Mouse (Mus musculus) CH12.LX (cell line): Measurements from ENCODE around the gene Enah. TPM values are rescaled to one million over a fixed set of nuclear protein-coding genes. Genes with fewer than 3 reads are reported as not detected.

ENCODE experiments used
- DNase-seq: peaks from one replicate; pipeline ENCODE4 v3.0.0-alpha.2; 2013; ENCODE audit errors: extremely low read depth
- H3K27ac ChIP-seq: 2 replicates; pipeline ENCODE4 v1.5.1; 2012; ENCODE audit warnings: low read depth, mild to moderate bottlenecking, control low read depth, moderate library complexity; ENCODE audit not compliant: insufficient read depth
- H3K27me3 ChIP-seq: replicated peaks from 2 replicates; pipeline ENCODE3; 2012; ENCODE audit warnings: inconsistent platforms
- H3K36me3 ChIP-seq, 2 experiments: replicated peaks in 1 of 2; 2 replicates each; pipeline versions ENCODE3 to v1.6.1; 2012; ENCODE audit warnings: inconsistent platforms in 1 of 2, low read length in 1 of 2, mild to moderate bottlenecking in 1 of 2, mixed read lengths in 1 of 2, moderate library complexity in 1 of 2; ENCODE audit not compliant: control insufficient read depth in 1 of 2, insufficient read depth in 1 of 2
- H3K4me1 ChIP-seq, 2 experiments: 2 replicates each; pipeline ENCODE4 v1.6.1; 2012; ENCODE audit warnings: inconsistent platforms in 1 of 2, moderate library complexity in 1 of 2; ENCODE audit not compliant: insufficient read depth in 2 of 2, control insufficient read depth in 1 of 2
- H3K4me2 ChIP-seq: 2 replicates; pipeline ENCODE4 v1.6.1; 2012; ENCODE audit warnings: low read depth, mild to moderate bottlenecking, control low read depth; ENCODE audit not compliant: poor library complexity, insufficient read depth, severe bottlenecking
- H3K4me3 ChIP-seq, 3 experiments: fragments of 150-350 bp in 1 of 3; sonication (generic) in 1 of 3; replicated peaks in 1 of 3; 2 replicates each; pipeline versions ENCODE3 to v1.5.1; 2011 to 2012; ENCODE audit warnings: low read depth in 2 of 3, low read length in 2 of 3, mild to moderate bottlenecking in 2 of 3, moderate library complexity in 2 of 3, control low read depth in 1 of 3, improper control_type of control experiment in 1 of 3, inconsistent platforms in 1 of 3, mixed read lengths in 1 of 3; ENCODE audit not compliant: poor library complexity in 1 of 3
- H3K79me2 ChIP-seq: replicated peaks from 2 replicates; pipeline ENCODE4 v1.6.1; 2012; ENCODE audit warnings: mild to moderate bottlenecking, moderate library complexity; ENCODE audit not compliant: control insufficient read depth, poor library complexity, insufficient read depth, severe bottlenecking; ENCODE audit errors: extremely low read depth
- H3K9ac ChIP-seq: 2 replicates; pipeline ENCODE4 v1.6.1; 2012; ENCODE audit warnings: low read depth, mild to moderate bottlenecking, control low read depth, moderate library complexity; ENCODE audit not compliant: insufficient read depth
- H3K9me3 ChIP-seq: replicated peaks from 2 replicates; pipeline ENCODE3; 2012; ENCODE audit warnings: low read length, inconsistent platforms, mixed read lengths
- CTCF ChIP-seq, 2 experiments: IDR thresholded peaks in 1 of 2; conservative IDR thresholded peaks in 1 of 2; 2 replicates each; pipeline ENCODE4 v1.5.1; 2011 to 2012; ENCODE audit warnings: low read depth in 2 of 2, low read length in 2 of 2, improper control_type of control experiment in 1 of 2, inconsistent platforms in 1 of 2, mild to moderate bottlenecking in 1 of 2, moderate library complexity in 1 of 2
- EP300 ChIP-seq: IDR thresholded peaks from 2 replicates; pipeline ENCODE4 v1.6.1; 2011; ENCODE audit warnings: low read length, improper control_type of control experiment
- KAT2A ChIP-seq: IDR thresholded peaks from 2 replicates; pipeline ENCODE4 v1.6.1; 2012; ENCODE audit warnings: low read length, improper control_type of control experiment, inconsistent platforms; ENCODE audit not compliant: insufficient replicate concordance
- MAFK ChIP-seq: IDR thresholded peaks from 2 replicates; pipeline ENCODE4 v1.6.1; 2011; ENCODE audit warnings: low read length, improper control_type of control experiment; ENCODE audit not compliant: insufficient replicate concordance
- MEF2A ChIP-seq: IDR thresholded peaks from 2 replicates; pipeline ENCODE4 v1.6.1; 2014; ENCODE audit warnings: low read depth, mild to moderate bottlenecking, inconsistent platforms, low read length, improper control_type of control experiment, borderline replicate concordance
- MXI1 ChIP-seq: IDR thresholded peaks from 2 replicates; pipeline ENCODE4 v1.6.1; 2011; ENCODE audit warnings: mild to moderate bottlenecking, low read depth, low read length, improper control_type of control experiment
- NELFE ChIP-seq: IDR thresholded peaks from 2 replicates; pipeline ENCODE4 v1.6.1; 2011; ENCODE audit warnings: low read depth, low read length, improper control_type of control experiment
- NRF1 ChIP-seq: IDR thresholded peaks from 2 replicates; pipeline ENCODE4 v1.6.1; 2014; ENCODE audit warnings: low read depth, mild to moderate bottlenecking, inconsistent platforms, low read length, improper control_type of control experiment, moderate library complexity
- POLR2A ChIP-seq: IDR thresholded peaks from 2 replicates; pipeline ENCODE4 v1.6.1; 2011; ENCODE audit warnings: low read depth, mild to moderate bottlenecking, improper control_type of control experiment, low read length
- RAD21 ChIP-seq: IDR thresholded peaks from 2 replicates; pipeline ENCODE4 v1.6.1; 2011; ENCODE audit warnings: low read depth, mild to moderate bottlenecking, low read length, improper control_type of control experiment, moderate library complexity
- SMC3 ChIP-seq: IDR thresholded peaks from 2 replicates; pipeline ENCODE4 v1.6.1; 2011; ENCODE audit warnings: low read depth, low read length, improper control_type of control experiment
- TBP ChIP-seq: conservative IDR thresholded peaks from 2 replicates; pipeline ENCODE4 v1.6.1; 2011; ENCODE audit warnings: low read depth, low read length, improper control_type of control experiment
- TCF12 ChIP-seq: IDR thresholded peaks from 2 replicates; pipeline ENCODE4 v1.6.1; 2014; ENCODE audit warnings: low read depth, mild to moderate bottlenecking, inconsistent platforms, low read length, improper control_type of control experiment
- UBTF ChIP-seq: IDR thresholded peaks from 2 replicates; pipeline ENCODE4 v1.6.1; 2012; ENCODE audit warnings: low read depth, mild to moderate bottlenecking, inconsistent platforms, low read length, improper control_type of control experiment, moderate library complexity
- USF2 ChIP-seq: conservative IDR thresholded peaks from 2 replicates; pipeline ENCODE4 v1.6.1; 2011; ENCODE audit warnings: low read depth, low read length, improper control_type of control experiment
- ZMIZ1 ChIP-seq: IDR thresholded peaks from 2 replicates; pipeline ENCODE4 v1.6.1; 2012; ENCODE audit warnings: low read depth, mild to moderate bottlenecking, inconsistent platforms, low read length, improper control_type of control experiment
- ZNF384 ChIP-seq: IDR thresholded peaks from 2 replicates; pipeline ENCODE4 v1.6.1; 2012; ENCODE audit warnings: low read depth, low read length, improper control_type of control experiment, inconsistent platforms
- dilution Hi-C: fragments of 300-500 bp; cut with MboI; formaldehyde crosslinking; loops from 2 replicates; pipeline ENCODE4 v1.14.3; 2020; ENCODE audit warnings: low sequenced_read_pairs; ENCODE audit not compliant: extremely low pct_unique_long_range_greater_than_20kb, extremely low pct_ligation_motif_present
- in situ Hi-C: fragments of 300-500 bp; cut with MboI; formaldehyde crosslinking; loops from 3 replicates; pipeline ENCODE4 v1.14.3; 2019; ENCODE audit warnings: low sequenced_read_pairs, low pct_ligation_motif_present, low pct_unique_long_range_greater_than_20kb, mixed read lengths
- polyA plus RNA-seq: library from polyadenylated mRNA; unstranded; fragments of >175 nt; gene quantifications from 2 replicates; pipeline ENCODE4 v1.2.1, GENCODE M21; 2012; ENCODE audit warnings: low read depth; ENCODE audit not compliant: insufficient read length
- total RNA-seq, 2 experiments: library from RNA; depleted of rRNA; stranded (reverse); fragments of 300-350 nt in 1 of 2; fragments of >200 nt in 1 of 2; gene quantifications; 2 replicates each; pipeline ENCODE4 v1.2.3; 2012 to 2014

Enah gene
- total and polyA plus RNA-seq, 3 experiments, result 45.3 to 75.3 (median 72.6) TPM

GRCm38 (mm10) chr1:182049813-182050212 is 30.0 kb upstream of the Enah start:
- Histone ChIP-seq H3K9me3 (no peaks in the 10 kb centered on the region), H3K9ac (no peak overlapping the region), H3K36me3 (no peaks in the 10 kb centered on the region), H3K4me2 (no peak overlapping the region), H3K79me2 (no peaks in the 10 kb centered on the region), H3K4me1 (peaks cover 3 to 12% of the 10 kb centered on the region in 2 experiments; a peak in 2 of 4 replicates), H3K27me3 (no peaks in the 10 kb centered on the region), H3K4me3 (no peak overlapping the region), H3K27ac (no peak overlapping the region)
- no peak for DNase-seq
- TF ChIP-seq NRF1 (no peak), USF2 (no peak), NELFE (no peak), TBP (no peak), MXI1 (no peak), CTCF (conservative IDR thresholded peaks at IDR 0.05 in 1 of 2, IDR thresholded peaks at IDR 0.05 in 1 of 2; ENCODE audit: low read depth in 2 of 2, low read length in 2 of 2) (no peak), RAD21 (no peak), TCF12 (no peak), MEF2A (no peak), ZMIZ1 (no peak)
- in situ Hi-C loops, result no loop called here
- dilution Hi-C loops, result no loop called here

GRCm38 (mm10) chr1:182048101-182048500 is 28.3 kb upstream of the Enah start:
- Histone ChIP-seq H3K4me3 (no peak overlapping the region), H3K4me2 (no peak overlapping the region), H3K9me3 (no peaks in the 10 kb centered on the region), H3K4me1 (peaks cover 3 to 17% of the 10 kb centered on the region in 2 experiments; a peak in 2 of 4 replicates), H3K27me3 (no peaks in the 10 kb centered on the region), H3K36me3 (no peaks in the 10 kb centered on the region), H3K27ac (no peak overlapping the region), H3K9ac (no peak overlapping the region), H3K79me2 (no peaks in the 10 kb centered on the region)
- in situ Hi-C loops, result no loop called here
- no peak for DNase-seq
- dilution Hi-C loops, result no loop called here
- TF ChIP-seq ZNF384 (no peak), UBTF (no peak)

DNA sequence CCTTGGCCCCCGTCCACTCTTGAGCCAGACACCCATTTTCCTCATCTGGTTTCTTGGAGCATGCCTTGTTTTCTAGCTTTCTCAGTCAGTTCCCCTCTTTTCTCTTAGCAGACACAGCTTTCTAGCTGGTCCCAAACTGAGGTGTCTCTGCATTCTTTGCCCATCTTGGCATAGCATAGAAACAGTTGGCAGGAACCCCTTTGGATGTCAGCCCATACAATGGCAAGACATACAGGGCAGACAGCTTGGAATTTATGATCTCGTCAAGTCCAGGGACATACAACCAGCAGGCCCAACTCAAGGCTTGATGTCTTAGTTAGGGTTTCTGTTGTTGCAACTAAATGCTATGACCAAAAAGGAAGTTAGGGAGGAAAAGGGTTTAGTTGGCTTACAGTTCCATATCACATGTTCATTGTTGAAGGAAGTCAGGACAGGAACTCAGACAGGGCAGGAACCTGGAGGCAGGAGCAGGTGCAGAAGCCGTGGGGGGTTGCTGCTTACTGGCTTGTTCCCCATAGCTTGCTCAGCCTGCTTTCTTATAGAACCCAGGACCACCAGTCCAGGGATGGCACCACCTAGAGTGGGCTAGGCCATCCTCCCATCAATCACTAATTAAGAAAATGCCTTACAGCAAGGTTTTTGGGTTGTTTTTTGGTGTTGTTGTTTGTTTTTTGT is 27.4 kb upstream of the Enah start:
- Histone ChIP-seq H3K36me3 (no peaks in the 10 kb centered on the region), H3K27ac (no peak overlapping the region), H3K79me2 (no peaks in the 10 kb centered on the region), H3K4me3 (no peak overlapping the region), H3K9ac (no peak overlapping the region), H3K4me2 (no peak overlapping the region), H3K9me3 (no peaks in the 10 kb centered on the region), H3K4me1 (peaks cover 3 to 17% of the 10 kb centered on the region in 2 experiments; a peak in 2 of 4 replicates), H3K27me3 (no peaks in the 10 kb centered on the region)
- dilution Hi-C loops (no loop called here), in situ Hi-C loops (no loop called here)
- DNase-seq, result no peak
- TF ChIP-seq ZMIZ1 (no peak), CTCF (conservative IDR thresholded peaks at IDR 0.05 in 1 of 2, IDR thresholded peaks at IDR 0.05 in 1 of 2; ENCODE audit: low read depth in 2 of 2, low read length in 2 of 2) (no peak), EP300 (no peak), KAT2A (no peak), SMC3 (no peak), NELFE (no peak), POLR2A (no peak), MAFK (no peak)
